Mouse (Mus musculus) C2C12 (cell line): Measurements from ENCODE around the gene Krtap1-3. TPM values are rescaled to one million over a fixed set of nuclear protein-coding genes. Genes with fewer than 3 reads are reported as not detected.

ENCODE experiments used
- H3K27me3 ChIP-seq: one replicate; pipeline ENCODE4 v1.6.1; 2011; ENCODE audit not compliant: control insufficient read depth, insufficient read depth, insufficient read length
- H3K36me3 ChIP-seq: one replicate; pipeline ENCODE4 v1.6.1; 2011; ENCODE audit not compliant: control insufficient read depth, insufficient read depth
- H3K4me3 ChIP-seq: one replicate; pipeline ENCODE4 v1.5.1; 2011; ENCODE audit warnings: mild to moderate bottlenecking, control low read depth; ENCODE audit not compliant: poor library complexity, insufficient read depth, severe bottlenecking
- H3K79me2 ChIP-seq: one replicate; pipeline ENCODE4 v1.6.1; 2011; ENCODE audit not compliant: control insufficient read depth, insufficient read depth
- H3K79me3 ChIP-seq: one replicate; pipeline ENCODE4 v1.6.1; 2011; ENCODE audit warnings: low read depth, control low read depth
- H3ac ChIP-seq: one replicate; pipeline ENCODE3; 2011; ENCODE audit warnings: low read depth; ENCODE audit not compliant: control insufficient read depth, insufficient read length
- CEBPB ChIP-seq: IDR thresholded peaks from one replicate; pipeline ENCODE4 v1.6.1; 2011; ENCODE audit warnings: low read depth, mild to moderate bottlenecking, control low read depth, moderate library complexity
- CTCF ChIP-seq: IDR thresholded peaks from one replicate; pipeline ENCODE4 v1.5.1; 2011; ENCODE audit not compliant: control insufficient read depth, insufficient read depth, insufficient read length
- FOSL1 ChIP-seq: IDR thresholded peaks from one replicate; pipeline ENCODE4 v1.8.0; 2011; ENCODE audit warnings: mild to moderate bottlenecking, low read length; ENCODE audit not compliant: poor library complexity, insufficient read depth, severe bottlenecking
- MAX ChIP-seq: IDR thresholded peaks from one replicate; pipeline ENCODE4 v1.6.1; 2011; ENCODE audit warnings: mild to moderate bottlenecking, control low read depth
- MYOD1 ChIP-seq: IDR thresholded peaks from one replicate; pipeline ENCODE4 v1.6.1; 2011; ENCODE audit warnings: low read depth; ENCODE audit not compliant: control insufficient read depth, insufficient read length
- MYOG ChIP-seq: IDR thresholded peaks from one replicate; pipeline ENCODE4 v1.6.1; 2011; ENCODE audit not compliant: control insufficient read depth, insufficient read length; ENCODE audit errors: extremely low read depth
- USF1 ChIP-seq: IDR thresholded peaks from one replicate; pipeline ENCODE4 v1.6.1; 2011; ENCODE audit warnings: low read depth, mild to moderate bottlenecking, control low read depth, moderate library complexity
- polyA plus RNA-seq: library from polyadenylated mRNA; unstranded; fragments of >200 nt; fragmentation: generic; extraction: Trizol; gene quantifications from one replicate; pipeline ENCODE4 v1.2.1, GENCODE M21; 2012; ENCODE audit warnings: missing spikeins

Krtap1-3 gene
- polyA plus RNA-seq, 1 experiment = not detected

DNA sequence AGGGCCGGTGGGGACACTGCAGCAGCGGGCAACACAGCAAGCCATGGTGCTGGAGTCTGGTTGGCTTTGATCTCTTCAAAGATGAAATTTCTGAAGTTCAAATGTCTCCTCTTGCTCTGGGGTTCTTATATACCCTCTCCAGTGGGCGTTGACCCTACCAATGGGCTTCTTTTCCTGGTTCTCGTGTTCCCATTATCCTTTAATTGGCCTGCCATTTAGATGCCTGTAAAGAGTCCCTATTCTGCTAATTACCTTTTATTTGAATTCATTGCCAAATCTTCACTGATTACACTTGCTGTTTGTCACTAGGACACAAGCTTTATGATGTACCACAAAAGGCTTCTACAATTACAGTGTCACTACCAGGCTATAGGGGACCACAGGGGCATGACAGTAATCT lies 40.4 kb downstream of the Krtap1-3 start, which contains the start of gene Krtap3-3:
Gene Krtap3-3, minus strand, starts transcription at position 101 of the 400 bp plus-strand sequence.
- no peaks in the 10 kb centered on the region for H3K36me3 ChIP-seq
- no peak within 1 kb of the TSS for H3K4me3 ChIP-seq
- TF ChIP-seq MYOG (no peak), MYOD1 (no peak)
- H3K79me2 ChIP-seq = no peaks in the 10 kb centered on the region
- H3K27me3 ChIP-seq = no peaks in the 10 kb centered on the region
- H3ac ChIP-seq = no peak within 1 kb of the TSS
- H3K79me3 ChIP-seq = no peaks in the 10 kb centered on the region

- H3K36me3 ChIP-seq = no peaks in the 10 kb centered on the region
- H3K4me3 ChIP-seq = no peak overlapping the region
- H3K79me3 ChIP-seq = no peaks in the 10 kb centered on the region
- H3K27me3 ChIP-seq = no peaks in the 10 kb centered on the region
- TF ChIP-seq USF1 (no peak), MYOG (no peak), CTCF (no peak), MYOD1 (no peak), MAX (no peak), CEBPB (no peak), FOSL1 (no peak)
- no peak overlapping the region for H3ac ChIP-seq
- no peaks in the 10 kb centered on the region for H3K79me2 ChIP-seq
These were observed 43.2 kb downstream of the Krtap1-3 start for GRCm38 (mm10) chr11:99547892-99548291.

Other genes with a start within 250 kb of the Krtap1-3 start
- not detected for gene Krt27, start 240.2 kb downstream of the Krtap1-3 start, polyA plus RNA-seq
- 0.02 TPM for gene Krt28, start 216.4 kb downstream of the Krtap1-3 start, polyA plus RNA-seq
- 3.7 TPM for gene Krt10, start 202.0 kb downstream of the Krtap1-3 start, polyA plus RNA-seq
- not detected for gene Krt12, start 169.1 kb downstream of the Krtap1-3 start, polyA plus RNA-seq
- gene Krt20, start 153.2 kb downstream of the Krtap1-3 start, polyA plus RNA-seq = not detected
- gene Krt23, start 98.2 kb downstream of the Krtap1-3 start, polyA plus RNA-seq = not detected
- gene Krt39, start 70.0 kb downstream of the Krtap1-3 start, polyA plus RNA-seq = not detected
- gene Krt40, start 48.2 kb downstream of the Krtap1-3 start, polyA plus RNA-seq = not detected
- gene Krtap3-3, start 40.5 kb downstream of the Krtap1-3 start, polyA plus RNA-seq = not detected
- not detected for gene Krtap3-2, start 34.5 kb downstream of the Krtap1-3 start, polyA plus RNA-seq
- gene Gm11939, start 31.9 kb downstream of the Krtap1-3 start, polyA plus RNA-seq = not detected
- gene Krtap3-1, start 24.7 kb downstream of the Krtap1-3 start, polyA plus RNA-seq = not detected
- 0.04 TPM for gene Krtap1-5, start 10.3 kb downstream of the Krtap1-3 start, polyA plus RNA-seq
- not detected for gene Krtap1-4, start 7.7 kb downstream of the Krtap1-3 start, polyA plus RNA-seq
- not detected for gene Krtap9-3, start 6.8 kb upstream of the Krtap1-3 start, polyA plus RNA-seq
- gene Gm11938, start 12.0 kb upstream of the Krtap1-3 start, polyA plus RNA-seq = not detected
- gene Gm11937, start 18.9 kb upstream of the Krtap1-3 start, polyA plus RNA-seq = not detected
- not detected for gene Krtap2-4, start 23.5 kb upstream of the Krtap1-3 start, polyA plus RNA-seq
- not detected for gene Gm11562, start 29.1 kb upstream of the Krtap1-3 start, polyA plus RNA-seq
- not detected for gene Krtap4-1, start 36.9 kb upstream of the Krtap1-3 start, polyA plus RNA-seq
- gene Krtap4-2, start 43.7 kb upstream of the Krtap1-3 start, polyA plus RNA-seq = not detected
- gene Krtap4-7, start 52.8 kb upstream of the Krtap1-3 start, polyA plus RNA-seq = not detected
- not detected for gene Gm11555, start 58.9 kb upstream of the Krtap1-3 start, polyA plus RNA-seq
- not detected for gene Gm11563, start 67.6 kb upstream of the Krtap1-3 start, polyA plus RNA-seq
- gene Krtap4-6, start 74.6 kb upstream of the Krtap1-3 start, polyA plus RNA-seq = not detected
- gene Gm14190, start 99.4 kb upstream of the Krtap1-3 start, polyA plus RNA-seq = not detected
- not detected for gene Gm14180, start 143.0 kb upstream of the Krtap1-3 start, polyA plus RNA-seq
- gene Gm11595, start 181.6 kb upstream of the Krtap1-3 start, polyA plus RNA-seq = not detected
- gene Krtap4-8, start 189.4 kb upstream of the Krtap1-3 start, polyA plus RNA-seq = not detected
- not detected for gene Krtap4-9, start 193.9 kb upstream of the Krtap1-3 start, polyA plus RNA-seq
- not detected for gene Gm11596, start 202.1 kb upstream of the Krtap1-3 start, polyA plus RNA-seq
- not detected for gene Gm11569, start 207.6 kb upstream of the Krtap1-3 start, polyA plus RNA-seq
- not detected for gene Gm11554, start 213.1 kb upstream of the Krtap1-3 start, polyA plus RNA-seq
- gene Krtap4-13, start 218.6 kb upstream of the Krtap1-3 start, polyA plus RNA-seq = not detected
- not detected for gene Gm11564, start 224.3 kb upstream of the Krtap1-3 start, polyA plus RNA-seq
- not detected for gene 2300003K06Rik, start 246.7 kb upstream of the Krtap1-3 start, polyA plus RNA-seq